Mouse (Mus musculus) kidney, postnatal 0 days (tissue): ENCODE measurements around the gene Pawr. TPM values are rescaled to one million over a fixed set of nuclear protein-coding genes. Genes with fewer than 3 reads are reported as not detected.

Experiments used
- ATAC-seq: fragments of 200-750 bp; cut with Nextera tagmentation; replicated peaks from 2 replicates; pipeline ENCODE4 v1.8.0; 2017; ENCODE audit warnings: low read depth, moderate number of reproducible peaks, moderate TSS enrichment, moderate library complexity; ENCODE audit not compliant: low FRiP score
- DNase-seq: peaks from one replicate; pipeline ENCODE4 v3.0.0-alpha.2; 2016; ENCODE audit warnings: low spot score
- H3K27ac ChIP-seq: fragments of 300-500 bp; sonication (generic); 2 replicates; pipeline ENCODE4 v1.5.1; 2014; ENCODE audit warnings: mild to moderate bottlenecking
- H3K27me3 ChIP-seq: fragments of 300-500 bp; sonication (generic); 2 replicates; pipeline ENCODE4 v1.6.1; 2014; ENCODE audit warnings: low read length, mixed read lengths; ENCODE audit not compliant: insufficient read depth
- H3K36me3 ChIP-seq: fragments of 300-500 bp; sonication (generic); 2 replicates; pipeline ENCODE4 v1.6.1; 2014; ENCODE audit warnings: low read length, mixed read lengths; ENCODE audit not compliant: insufficient read depth
- H3K4me1 ChIP-seq: fragments of 300-500 bp; sonication (generic); replicated peaks from 2 replicates; pipeline ENCODE4 v1.6.1; 2014; ENCODE audit warnings: antibody characterized with exemption, low read length, mixed read lengths; ENCODE audit not compliant: insufficient read depth
- H3K4me2 ChIP-seq: fragments of 300-500 bp; sonication (generic); 2 replicates; pipeline ENCODE4 v1.6.1; 2014; ENCODE audit warnings: mild to moderate bottlenecking, low read length, moderate library complexity, mixed read lengths
- H3K4me3 ChIP-seq: fragments of 300-500 bp; sonication (generic); replicated peaks from 2 replicates; pipeline ENCODE4 v1.5.1; 2014; ENCODE audit warnings: low read depth, low read length
- H3K9ac ChIP-seq: fragments of 300-500 bp; sonication (generic); 2 replicates; pipeline ENCODE4 v1.6.1; 2014; ENCODE audit warnings: low read depth, low read length
- H3K9me3 ChIP-seq: fragments of 300-500 bp; sonication (generic); replicated peaks from 2 replicates; pipeline ENCODE4 v1.6.1; 2016; ENCODE audit warnings: low read length, inconsistent platforms, mixed read lengths
- CTCF ChIP-seq: IDR thresholded peaks from 2 replicates; pipeline ENCODE4 v1.5.1; 2016; ENCODE audit warnings: antibody characterized with exemption, low read depth, mild to moderate bottlenecking, moderate library complexity
- WGBS: fragments of 180-500 bp; shearing (Covaris S2); extraction: QIAGEN DNeasy Blood & Tissue Kit; methylation state at CpG from one replicate; pipeline ENCODE4 v1.1.7; 2014; 5-methylcytosine and 5-hydroxymethylcytosine counted together
- polyA plus RNA-seq: library from polyadenylated mRNA; unstranded; fragments of >200 nt; fragmentation: Nextera tagmentation; extraction: Ambion mirVana; gene quantifications from 2 replicates; pipeline ENCODE4 v1.2.1, GENCODE M21; 2015

The Pawr gene
- polyA plus RNA-seq, 1 experiment from 2014 or later, result 28.5 TPM

DNA sequence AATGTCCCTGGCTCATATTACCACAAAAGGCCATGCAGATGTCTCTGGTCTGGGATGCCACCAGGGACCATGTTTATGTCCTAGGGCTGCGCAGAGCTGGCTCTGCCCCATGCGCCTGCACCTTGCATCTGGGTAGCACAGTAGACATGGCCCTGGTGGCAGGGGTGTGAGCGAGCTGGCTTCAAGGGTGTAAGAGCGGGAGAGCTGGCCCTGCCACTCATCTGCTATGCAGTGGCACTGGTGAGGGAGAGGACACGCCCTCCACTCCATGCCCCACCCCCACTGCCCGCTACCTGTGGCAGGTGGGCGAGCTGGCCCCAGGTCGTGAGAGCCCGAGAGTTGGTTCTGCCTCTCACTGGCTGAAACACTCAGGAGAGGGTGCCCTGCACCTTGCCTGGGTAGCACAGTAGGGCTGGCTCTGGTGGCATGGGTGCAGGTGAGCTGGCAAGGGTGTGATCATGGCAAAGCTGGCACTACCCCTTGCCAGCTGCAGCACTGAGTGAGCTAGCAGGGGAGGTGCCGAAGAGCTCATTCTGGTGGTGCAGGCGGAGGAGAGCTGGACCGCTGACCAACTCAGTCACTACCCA is 24.8 kb downstream of the Pawr start:
- peak; percentile 41 for ATAC-seq
- WGBS, result 98% methylated on average over 12 of the region's 12 CpGs

DNA sequence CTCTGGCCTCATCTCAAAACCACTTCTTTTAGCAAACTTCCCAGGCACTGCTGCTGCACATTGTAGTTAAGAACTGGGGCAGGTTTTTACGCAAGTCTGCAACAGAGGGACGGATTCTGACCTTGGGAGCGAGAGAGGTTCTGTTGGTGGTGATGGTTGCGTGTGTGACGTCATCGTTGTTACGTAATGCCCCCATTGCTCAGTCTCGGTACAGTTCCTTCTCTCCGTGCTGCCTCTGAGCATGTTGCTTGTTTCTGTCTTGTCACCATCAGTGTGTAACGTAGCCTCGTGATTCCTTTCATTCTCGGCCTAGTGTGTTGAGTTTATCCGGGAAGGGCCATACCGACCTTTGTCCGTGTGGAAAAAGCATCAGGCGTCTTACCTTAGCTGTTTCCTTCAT is 28.1 kb downstream of the Pawr start:
- Histone ChIP-seq H3K9ac (no peak overlapping the region), H3K4me3 (no peak overlapping the region), H3K27me3 (no peaks in the 10 kb centered on the region), H3K4me1 (peaks cover 10% of the 10 kb centered on the region; the same call in 1 of the 2 replicates), H3K27ac (peak overlapping the region; percentile 47; the same call in 1 of the 2 replicates), H3K9me3 (no peaks in the 10 kb centered on the region), H3K4me2 (0 out of 2 replicates have a peak overlapping the region, but pooled peaks have one; percentile 7), H3K36me3 (0 out of 2 replicates have a peak, but pooled peaks cover 4% of the 10 kb centered on the region)
- ATAC-seq (no peak), DNase-seq (no peak)
- no peak for TF ChIP-seq CTCF
- WGBS, result 66% methylated on average over 16 of the region's 16 CpGs

More for the DNA sequence above, 24.8 kb downstream of the Pawr start:
- Histone ChIP-seq H3K9ac (no peak overlapping the region), H3K36me3 (0 out of 2 replicates have a peak, but pooled peaks cover 4% of the 10 kb centered on the region), H3K27ac (no peak overlapping the region), H3K27me3 (no peaks in the 10 kb centered on the region), H3K4me1 (peaks cover 5% of the 10 kb centered on the region; the same call in 1 of the 2 replicates), H3K9me3 (no peaks in the 10 kb centered on the region), H3K4me3 (no peak overlapping the region), H3K4me2 (no peak overlapping the region)
- DNase-seq, result no peak
- no peak for TF ChIP-seq CTCF

DNA sequence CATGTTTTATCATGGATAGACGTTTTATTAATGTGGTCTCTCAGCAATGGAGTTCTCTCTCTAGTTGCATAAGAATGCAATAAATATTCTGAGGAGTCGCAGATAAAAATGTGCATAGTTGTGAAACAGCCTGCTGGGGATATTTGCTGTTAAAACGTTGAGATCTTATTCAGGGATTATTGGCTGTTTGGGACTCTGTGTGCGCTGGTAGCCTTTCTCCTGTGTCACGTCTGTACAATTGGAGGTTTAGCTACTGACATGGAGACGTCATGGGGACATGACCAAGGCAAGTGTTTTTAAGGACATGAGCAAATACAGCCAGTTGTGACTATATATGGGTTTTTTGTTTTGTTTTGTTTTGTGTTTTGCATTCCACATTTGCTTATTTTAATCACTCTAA is 28.9 kb downstream of the Pawr start:
- no peak overlapping the region for H3K9ac ChIP-seq
- peaks cover 10% of the 10 kb centered on the region; the same call in 1 of the 2 replicates for H3K4me1 ChIP-seq
- DNase-seq (peak; percentile 76), ATAC-seq (no peak)
- TF ChIP-seq CTCF, result no peak
- H3K4me3 ChIP-seq, result no peak overlapping the region
- peak overlapping the region; percentile 47; the same call in 1 of the 2 replicates for H3K27ac ChIP-seq
- H3K4me2 ChIP-seq, result no peak overlapping the region
- H3K27me3 ChIP-seq, result no peaks in the 10 kb centered on the region
- no peaks in the 10 kb centered on the region for H3K9me3 ChIP-seq
- 45% methylated on average over 6 of the region's 6 CpGs for WGBS
- H3K36me3 ChIP-seq, result 0 out of 2 replicates have a peak, but pooled peaks cover 4% of the 10 kb centered on the region

DNA sequence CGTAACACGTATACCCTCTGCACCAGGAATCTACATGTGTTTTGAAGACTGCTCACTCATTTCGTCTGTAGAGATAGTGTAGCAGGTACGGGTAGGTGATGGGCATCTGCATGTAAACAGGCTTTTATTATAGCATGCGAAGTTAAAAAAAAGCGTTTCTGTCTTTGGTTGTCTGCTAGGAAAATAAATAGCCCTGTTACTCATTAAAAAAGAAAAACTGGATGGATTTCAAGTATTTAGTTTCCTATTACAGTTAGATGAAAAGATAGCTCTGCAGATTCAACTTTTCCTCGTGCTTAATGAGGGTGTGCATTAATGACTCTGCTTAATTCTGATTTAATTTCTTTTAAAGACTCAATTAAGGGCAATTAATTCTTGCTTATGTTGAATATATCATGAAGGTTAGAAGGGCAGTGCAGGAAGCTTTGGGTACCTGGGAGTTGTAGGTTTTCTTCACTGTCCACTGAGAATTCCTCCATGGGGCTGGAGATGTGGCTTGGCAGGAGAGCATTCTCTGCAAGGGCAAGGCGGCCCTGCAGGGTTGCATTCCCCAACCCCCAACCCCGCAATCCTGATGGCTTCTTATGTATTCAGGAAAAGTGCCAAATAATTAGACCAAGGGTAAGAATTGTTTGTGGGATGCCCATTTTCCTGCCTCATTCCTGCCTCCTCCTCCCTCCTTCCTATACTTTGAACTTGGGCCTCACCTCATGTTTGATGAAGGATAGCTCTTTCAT is 29.7 kb downstream of the Pawr start:
- DNase-seq, result peak; percentile 68
- 31% methylated on average over 9 of the region's 9 CpGs for WGBS
- no peaks in the 10 kb centered on the region for H3K27me3 ChIP-seq
- no peaks in the 10 kb centered on the region for H3K9me3 ChIP-seq
- no peak for ATAC-seq
- H3K4me2 ChIP-seq, result no peak overlapping the region; the same call in 1 of the 2 replicates
- TF ChIP-seq CTCF, result no peak
- no peak overlapping the region for H3K4me3 ChIP-seq
- no peak overlapping the region for H3K9ac ChIP-seq
- H3K4me1 ChIP-seq, result peaks cover 10% of the 10 kb centered on the region; the same call in 1 of the 2 replicates
- no peak overlapping the region for H3K27ac ChIP-seq
- 0 out of 2 replicates have a peak, but pooled peaks cover 4% of the 10 kb centered on the region for H3K36me3 ChIP-seq

DNA sequence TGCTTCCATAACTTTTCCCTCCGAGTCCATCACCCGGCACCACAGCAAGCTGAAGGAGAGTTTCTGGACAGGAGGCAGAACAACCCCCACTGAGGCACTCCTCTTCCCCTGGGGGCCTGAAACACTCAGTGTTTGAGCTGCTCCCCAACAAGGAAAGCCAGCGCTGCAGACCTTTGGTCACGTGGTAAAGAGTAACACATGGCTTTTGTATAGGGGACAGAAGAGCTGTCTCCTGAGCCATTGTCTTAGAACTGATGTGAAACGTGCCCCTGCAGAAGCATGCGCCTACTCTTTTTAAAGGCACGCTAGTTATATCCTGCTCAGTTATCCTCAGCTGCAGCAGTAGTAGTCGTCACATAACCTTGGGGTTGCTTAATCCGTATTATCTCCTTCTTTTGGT is 32.0 kb downstream of the Pawr start:
- H3K4me1 ChIP-seq, result peaks cover 10% of the 10 kb centered on the region; the same call in 1 of the 2 replicates
- no peak overlapping the region for H3K4me2 ChIP-seq
- no peaks in the 10 kb centered on the region for H3K9me3 ChIP-seq
- H3K36me3 ChIP-seq, result no peaks in the 10 kb centered on the region
- 85% methylated on average over 9 of the region's 9 CpGs for WGBS
- no peak overlapping the region for H3K9ac ChIP-seq
- H3K4me3 ChIP-seq, result no peak overlapping the region
- no peak for DNase-seq
- TF ChIP-seq CTCF, result no peak
- no peak overlapping the region for H3K27ac ChIP-seq
- no peak for ATAC-seq
- no peaks in the 10 kb centered on the region for H3K27me3 ChIP-seq

DNA sequence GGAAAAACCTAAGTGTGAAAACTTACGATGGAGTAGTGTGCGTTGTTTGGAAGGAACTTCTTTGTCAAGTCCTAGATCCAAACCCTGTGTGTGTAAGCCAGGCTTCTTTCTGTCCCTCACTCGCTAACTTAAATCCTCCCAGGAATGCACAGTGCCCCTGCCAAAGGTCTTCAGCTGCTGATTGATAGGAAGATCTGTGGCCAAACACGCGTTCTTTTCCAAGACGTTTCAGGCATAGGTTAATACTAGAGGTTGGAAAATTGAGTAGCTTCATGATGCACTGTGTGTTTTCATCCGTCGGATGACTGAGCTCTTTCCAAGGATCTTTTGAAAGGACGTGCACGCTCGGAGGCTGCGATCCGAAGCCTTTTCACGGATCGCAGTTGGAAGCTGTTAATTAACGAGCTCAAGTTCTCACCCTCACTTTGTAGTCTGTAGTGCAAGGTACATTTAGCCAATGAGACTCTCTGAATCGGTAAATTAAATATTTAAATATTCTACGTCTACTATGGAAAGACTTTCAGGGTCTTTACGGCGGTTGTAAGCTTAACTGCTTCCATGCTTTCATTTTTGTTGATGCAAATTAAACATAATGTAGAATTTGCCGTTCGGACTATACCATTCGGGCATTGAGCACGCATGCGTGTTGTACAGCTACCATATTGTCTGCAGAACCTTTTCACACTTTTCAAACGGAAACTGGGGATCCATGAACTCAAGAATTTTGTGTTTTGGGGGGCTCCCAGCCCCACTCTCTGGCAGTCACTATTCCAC is 33.2 kb downstream of the Pawr start:
- no peak overlapping the region for H3K4me2 ChIP-seq
- H3K27me3 ChIP-seq, result no peaks in the 10 kb centered on the region
- peaks cover 6% of the 10 kb centered on the region; the same call in 1 of the 2 replicates for H3K4me1 ChIP-seq
- DNase-seq (no peak), ATAC-seq (no peak)
- no peak for TF ChIP-seq CTCF
- H3K27ac ChIP-seq, result no peak overlapping the region
- no peak overlapping the region for H3K4me3 ChIP-seq
- H3K9ac ChIP-seq, result no peak overlapping the region
- H3K36me3 ChIP-seq, result no peaks in the 10 kb centered on the region
- no peaks in the 10 kb centered on the region for H3K9me3 ChIP-seq
- WGBS, result 87% methylated on average over 26 of the region's 26 CpGs
